17 mouse cellular contexts compared by ENCODE assay signal in the genomic region with DNA sequence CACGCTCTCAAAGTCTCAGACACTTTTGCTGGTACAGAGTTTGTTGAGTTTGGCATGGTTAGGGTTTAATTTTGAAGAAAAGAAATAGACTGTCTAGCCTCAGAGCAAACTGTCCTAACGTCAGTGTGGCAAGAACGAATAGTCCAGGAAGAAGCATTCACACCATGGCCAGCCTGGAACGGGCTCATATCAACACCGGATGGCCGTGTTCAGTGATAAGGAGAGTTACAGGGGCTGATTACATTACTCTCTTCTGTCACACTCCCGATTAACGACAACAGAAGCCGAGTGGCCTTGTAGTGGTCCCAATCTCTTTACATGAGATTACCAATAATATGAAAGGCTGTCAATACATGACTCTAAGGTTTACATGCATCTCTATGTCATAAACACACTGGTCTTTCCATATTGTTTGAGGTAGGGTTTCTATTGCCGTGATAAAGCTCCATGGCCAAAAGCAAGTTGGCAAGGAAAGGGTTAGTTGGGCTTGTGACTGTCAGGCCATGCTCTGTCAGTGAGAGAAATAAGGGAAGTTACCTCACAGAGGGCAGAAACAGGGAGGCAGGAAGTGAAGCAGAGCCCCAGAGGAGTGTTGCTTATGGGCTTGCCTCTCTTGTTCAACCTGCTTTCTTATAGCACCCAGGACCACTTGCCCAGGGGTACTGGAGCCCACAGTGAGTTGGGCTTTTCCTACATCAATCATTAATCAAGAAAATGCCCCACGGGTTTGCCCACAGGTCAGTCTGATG. TPM values are rescaled to one million over a fixed set of nuclear protein-coding genes. Genes with fewer than 3 reads are reported as not detected.
DNase-seq lines count a peak whose midpoint lies in the region; ATAC-seq and TF ChIP-seq lines count a peak whose summit lies in the region.
"Had no signal": no experiment of that assay in that cellular context is flagged by ENCODE, and none has a peak within 500 bp of the region (broad histone marks: within the 10 kb centered on the region; RNA-seq: fewer than 3 reads in every experiment).

No protein-coding gene starts in this region.

- no peak overlapping the region for H3K4me2 ChIP-seq in heart, embryonic 12.5 days
- peak overlapping the region; percentile 62 for H3K4me2 ChIP-seq in liver, postnatal 0 days (ENCODE audit: low read depth, low read length)
- H3K4me2 ChIP-seq: limb, embryonic 13.5 days had no signal

- no peak for DNase-seq in heart, adult 8-10 months (ENCODE audit: low spot score)
- DNase-seq in 416B (ENCODE audit: low read depth), result peak; percentile 58
- no peak for DNase-seq in liver, postnatal 0 days
- DNase-seq in adrenal gland, postnatal 36 days, result no peak
- DNase-seq in adrenal gland, postnatal 10 days, result no peak
- DNase-seq: cerebellum, adult 8-10 months; right cerebral cortex, postnatal 4 days; thymus, postnatal 4 days had no signal

- no peak overlapping the region for H3K4me3 ChIP-seq in heart, embryonic 12.5 days
- no peak overlapping the region for H3K4me3 ChIP-seq in liver, postnatal 0 days (ENCODE audit: low read depth, low read length)
- H3K4me3 ChIP-seq: erythroblast, embryonic 14.5 days; layer of hippocampus, adult 2 months; limb, embryonic 13.5 days; midbrain, embryonic 10.5 days had no signal

- peaks cover 9% of the 10 kb centered on the region for H3K4me1 ChIP-seq in heart, embryonic 12.5 days (replicated peaks)
- H3K4me1 ChIP-seq in liver, postnatal 0 days (ENCODE audit: insufficient read depth), result peaks cover 20% of the 10 kb centered on the region
- H3K4me1 ChIP-seq: limb, embryonic 13.5 days; midbrain, embryonic 10.5 days had no signal

- no peaks in the 10 kb centered on the region for H3K9me3 ChIP-seq in heart, embryonic 12.5 days (replicated peaks)
- peaks cover 4% of the 10 kb centered on the region; the same call in 1 of the 2 replicates for H3K9me3 ChIP-seq in liver, postnatal 0 days (ENCODE audit: low read length)
- H3K9me3 ChIP-seq: limb, embryonic 13.5 days; midbrain, embryonic 10.5 days had no signal

- 33% methylated on average over 11 of the region's 11 CpGs for WGBS in heart, embryonic 12.5 days
- WGBS in liver, postnatal 0 days (ENCODE audit: insufficient replicate concordance), result 32% methylated on average over 11 of the region's 11 CpGs

- H3K27me3 ChIP-seq in heart, embryonic 12.5 days (replicated peaks), result no peaks in the 10 kb centered on the region
- H3K27me3 ChIP-seq in liver, postnatal 0 days (ENCODE audit: insufficient read depth, low read length), result no peaks in the 10 kb centered on the region
- H3K27me3 ChIP-seq: limb, embryonic 13.5 days had no signal

- H3K27ac ChIP-seq in heart, embryonic 12.5 days (ENCODE audit: poor library complexity, severe bottlenecking), result no peak overlapping the region
- peak overlapping the region; percentile 71 for H3K27ac ChIP-seq in liver, postnatal 0 days (ENCODE audit: low read depth)
- H3K27ac ChIP-seq: layer of hippocampus, adult 2 months; limb, embryonic 13.5 days; midbrain, embryonic 10.5 days had no signal

- peak; percentile 54; the same call in 1 of the 2 replicates for TF ChIP-seq EP300 in liver, postnatal 0 days (IDR thresholded peaks at IDR 0.05; ENCODE audit: low read depth)

- ATAC-seq in heart, embryonic 12.5 days (ENCODE audit: insufficient number of reproducible peaks, low FRiP score), result 0 out of 2 replicates have a peak, but pooled peaks have one; percentile 36
- ATAC-seq in granulocyte monocyte progenitor cell, adult 5-6 weeks (replicated peaks; ENCODE audit: poor library complexity, severe bottlenecking), result peak; percentile 98
- peak; percentile 64 for ATAC-seq in liver, postnatal 0 days
- no peak for ATAC-seq in inflammation-experienced regulatory T-cells, adult 6 months
- ATAC-seq: forebrain, embryonic 16.5 days had no signal

- TF ChIP-seq CTCF in liver, postnatal 0 days (IDR thresholded peaks at IDR 0.05; ENCODE audit: low read depth), result no peak

- H3K36me3 ChIP-seq in heart, embryonic 12.5 days, result no peaks in the 10 kb centered on the region
- H3K36me3 ChIP-seq in liver, postnatal 0 days (replicated peaks; ENCODE audit: insufficient read depth, low read length), result peaks cover 5% of the 10 kb centered on the region; the same call in 1 of the 2 replicates
- H3K36me3 ChIP-seq: G1E; limb, embryonic 13.5 days had no signal

- H3K9ac ChIP-seq in heart, embryonic 12.5 days, result no peak overlapping the region
- peak overlapping the region; percentile 34; the same call in 1 of the 2 replicates for H3K9ac ChIP-seq in liver, postnatal 0 days (replicated peaks)
- H3K9ac ChIP-seq: limb, embryonic 13.5 days had no signal

RNA-seq across cellular contexts. Expression of gene Tnfrsf21, which starts 42.1 kb away (rescaled TPM):
- polyA plus RNA-seq in heart, embryonic 12.5 days (2016; fragmentation: Nextera tagmentation; extraction: Ambion mirVana), result 11.9 and 13.1 TPM in 2 replicates
- total RNA-seq in heart, adult 8-10 months (2022), result 10 to 100 TPM in 2 of 4 experiments, 1 to 10 TPM in 2; 7.1 to 13.9 (median 10.4) TPM
- total RNA-seq in granulocyte monocyte progenitor cell, adult 5-6 weeks (2014; fragmentation: Nextera tagmentation), result 54.2 and 61.4 TPM in 2 replicates
- 53.1 and 62.5 TPM in 2 replicates for total RNA-seq in granulocyte monocyte progenitor cell, adult 5-6 weeks (2017)
- 11.7 and 15.4 TPM in 2 replicates for polyA plus RNA-seq in liver, postnatal 0 days (2015; fragmentation: Nextera tagmentation; extraction: Ambion mirVana)
- 1 to 10 TPM; 2.3 to 3.5 TPM for total RNA-seq in adrenal gland, postnatal 36 days (2021)
- total RNA-seq in adrenal gland, postnatal 10 days (2021), result 10 to 100 TPM; 12.6 to 14.7 TPM
- under 1 TPM in 2 of 3 experiments, not detected in 1; 0.19 to 0.25 TPM for polyA plus RNA-seq in inflammation-experienced regulatory T-cells, adult 6 months (2017; shearing (Covaris generic))
- total RNA-seq: G1E had no signal
- polyA plus RNA-seq: G1E had no signal
